Mouse (Mus musculus) cerebellum, postnatal 25 days (tissue): ENCODE results near the gene Dcp1b.

ENCODE experiments used
- DNase-seq, 2 experiments: peaks; one replicate each; pipeline ENCODE4 v3.0.0; 2021; ENCODE audit warnings: mixed read lengths in 2 of 2

The Dcp1b gene

DNA sequence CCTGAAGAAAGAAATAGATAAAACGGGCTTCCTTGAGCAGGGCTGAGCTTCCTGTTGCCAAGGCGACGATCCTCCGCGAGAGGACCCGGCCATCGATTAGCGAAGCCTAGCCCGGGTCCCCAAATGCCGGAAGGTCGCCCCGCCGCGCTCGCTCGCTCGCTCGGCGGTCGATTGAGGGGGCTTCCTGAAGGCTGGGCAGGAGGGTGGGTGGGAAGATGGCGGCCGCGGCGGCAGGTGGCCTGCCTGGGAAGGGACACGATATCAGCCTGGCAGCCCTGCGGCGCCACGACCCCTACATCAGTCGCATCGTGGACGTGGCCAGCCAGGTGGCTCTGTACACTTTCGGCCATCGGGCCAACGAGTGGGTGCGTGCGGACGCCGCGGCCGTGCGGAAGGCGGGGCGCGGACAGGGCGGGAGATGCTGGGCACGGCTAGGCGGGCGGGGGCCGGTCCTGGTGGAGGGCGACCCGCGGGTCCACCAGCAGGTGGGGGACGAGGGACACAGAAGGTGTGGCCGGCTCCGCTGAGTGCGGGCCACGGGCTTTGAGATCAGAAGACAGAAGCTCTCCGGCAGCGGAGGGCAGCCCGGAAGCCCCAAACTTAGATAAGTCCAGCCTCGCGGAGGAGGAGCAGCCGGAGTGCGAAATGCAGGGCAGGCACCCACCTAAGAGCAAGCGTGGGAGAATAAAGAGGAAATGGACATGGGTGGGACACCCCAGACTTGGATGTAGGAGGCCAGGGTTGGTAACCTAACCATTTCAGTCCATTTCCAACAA, at the start of gene Dcp1b:
Dcp1b (plus strand) TSS at position 176 of the 776 bp plus-strand sequence.
- DNase-seq, result peak; percentile 91 to 95

DNA sequence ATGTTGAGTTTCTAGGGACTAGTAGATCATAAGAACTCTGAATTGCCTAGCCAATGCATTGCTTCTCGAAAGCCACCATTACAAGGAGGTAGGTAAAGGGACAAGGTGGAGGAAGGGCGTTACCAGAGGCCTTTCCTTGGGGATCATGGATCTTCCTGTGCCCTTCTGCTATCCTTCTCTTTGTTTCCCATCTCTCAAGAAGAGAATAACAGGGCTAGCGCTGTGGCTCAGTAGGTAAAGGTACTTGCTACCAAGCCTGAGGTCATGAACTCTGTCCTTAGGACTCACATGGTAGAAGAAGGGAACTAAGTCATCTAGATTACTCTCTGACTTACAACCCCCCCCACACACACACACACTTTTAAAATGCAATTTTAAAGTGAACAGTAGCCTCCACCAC, 48.1 kb upstream of the Dcp1b start:
- DNase-seq, result no peak

DNA sequence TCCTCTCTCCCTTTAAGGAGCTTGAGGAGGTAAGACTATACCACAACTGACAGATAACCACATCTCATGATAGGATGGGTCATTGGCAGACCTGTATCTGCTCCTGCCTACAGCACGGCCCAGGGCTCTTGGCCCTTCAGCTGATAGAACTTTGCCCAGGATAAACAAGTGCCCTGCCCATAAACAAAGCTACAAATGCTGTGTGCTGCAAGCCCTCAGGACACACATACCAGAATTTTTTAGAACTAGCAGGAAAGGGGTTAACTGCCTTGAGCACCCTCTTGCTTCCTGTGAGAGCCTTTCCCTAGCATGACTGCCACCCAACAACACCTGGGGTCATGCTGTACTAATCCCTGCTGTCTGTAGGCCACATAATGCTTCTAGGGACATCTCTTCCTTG, 47.0 kb upstream of the Dcp1b start:
- DNase-seq, result no peak

DNA sequence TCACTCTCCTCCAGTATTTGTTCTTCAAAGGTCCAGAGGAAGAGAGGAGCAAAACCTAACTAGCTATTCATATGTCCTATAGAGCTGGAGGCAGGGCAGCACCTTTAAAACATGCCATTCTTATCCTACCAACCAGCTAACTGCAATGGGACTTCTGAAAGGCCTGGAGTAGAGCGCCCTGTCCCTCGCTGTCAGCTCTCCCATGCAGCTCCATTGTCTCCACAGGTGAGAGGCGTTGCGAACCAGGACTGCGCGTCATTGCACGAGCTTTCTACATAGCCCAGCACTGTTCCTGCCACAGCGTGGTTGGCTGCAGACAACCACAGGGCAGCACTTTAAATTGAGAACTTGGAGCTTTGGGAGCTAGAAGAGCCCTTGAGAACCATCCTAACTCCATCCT, 46.5 kb upstream of the Dcp1b start:
- no peak for DNase-seq

DNA sequence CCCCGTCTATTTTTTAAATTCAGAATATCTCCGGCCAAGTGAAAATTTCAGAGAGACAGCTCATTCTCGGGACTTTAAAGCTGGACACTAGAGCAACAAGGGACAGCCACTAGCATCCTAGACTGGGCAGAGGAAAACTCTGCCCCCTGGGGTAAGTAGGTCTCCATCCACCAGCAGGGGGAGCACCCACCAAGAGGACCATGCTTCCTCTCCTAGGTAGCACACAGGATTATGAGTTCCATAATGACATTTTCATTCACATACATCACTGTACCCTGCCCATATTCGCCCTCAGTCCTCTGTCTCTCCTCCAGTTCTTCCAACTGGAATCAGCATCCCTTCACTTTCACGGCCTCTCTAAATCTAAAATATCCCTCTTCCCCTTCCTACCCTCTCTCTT, 45.4 kb upstream of the Dcp1b start:
- DNase-seq, result peak in 1 of 2 experiments; percentile 63

DNA sequence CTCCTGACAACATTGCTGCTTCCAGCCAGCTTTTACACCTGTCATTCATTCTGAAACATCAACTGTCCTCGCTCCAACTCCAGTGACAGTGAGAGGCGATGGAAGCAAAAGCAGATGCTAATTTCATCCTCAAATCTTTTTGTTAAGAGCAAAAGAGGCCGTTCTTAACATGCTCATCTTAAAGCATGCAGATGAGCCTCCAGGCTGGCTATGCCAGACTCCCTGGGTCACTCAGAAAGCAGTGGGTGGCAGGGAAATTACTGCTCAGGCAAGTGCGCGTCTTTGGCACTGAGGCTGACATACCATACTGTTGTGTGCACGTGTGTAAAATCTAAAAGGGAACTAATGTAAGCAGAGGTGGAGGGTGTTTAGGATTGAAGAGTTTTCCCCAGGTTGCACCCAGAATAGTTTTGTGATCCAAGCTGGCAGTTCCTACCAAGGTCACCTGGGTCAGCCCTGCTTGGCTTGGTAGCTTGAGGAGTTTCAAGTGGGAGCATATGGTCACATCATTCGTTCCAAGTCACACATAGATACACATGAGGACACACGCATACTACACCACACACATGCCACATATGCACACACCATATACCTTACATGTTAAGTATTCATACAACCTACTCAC, 42.8 kb upstream of the Dcp1b start:
- no peak for DNase-seq

DNA sequence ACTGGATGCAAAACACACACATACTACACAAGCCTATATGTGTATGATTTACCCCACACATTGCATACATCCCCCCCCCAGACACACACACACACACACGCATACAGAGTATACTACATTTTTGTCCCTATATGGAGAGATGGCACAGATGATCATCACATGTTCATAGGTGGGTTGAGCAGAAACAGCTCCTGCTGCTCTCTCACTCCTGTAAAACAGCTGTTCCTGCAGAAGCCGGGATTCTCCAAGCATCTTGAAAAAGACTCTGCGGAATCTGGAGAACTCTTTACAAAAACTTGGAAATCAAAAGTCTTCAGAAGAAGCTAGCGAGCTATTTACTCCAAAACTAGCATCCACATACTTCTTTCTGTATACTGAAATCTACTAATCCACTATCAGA, 42.2 kb upstream of the Dcp1b start:
- DNase-seq, result no peak

DNA sequence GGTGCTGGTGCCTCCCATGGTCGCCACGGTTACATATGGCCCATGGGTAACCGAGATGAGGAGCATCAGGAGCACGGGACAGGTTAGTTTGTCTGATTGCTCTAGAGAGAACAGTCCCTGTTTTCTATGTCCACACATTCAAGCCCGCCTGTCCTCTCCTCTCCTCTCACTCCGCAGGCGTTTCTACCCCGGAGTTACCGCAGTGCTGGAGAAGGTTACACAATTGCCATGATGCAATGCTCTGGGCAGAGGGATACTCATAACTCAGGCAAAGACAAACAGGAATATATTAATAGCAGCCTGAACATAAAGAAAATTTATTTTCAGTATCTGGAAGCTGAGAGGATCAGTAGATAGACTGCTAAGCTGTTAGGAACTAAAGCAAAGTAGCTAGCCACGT, 37.3 kb upstream of the Dcp1b start:
- no peak for DNase-seq

DNA sequence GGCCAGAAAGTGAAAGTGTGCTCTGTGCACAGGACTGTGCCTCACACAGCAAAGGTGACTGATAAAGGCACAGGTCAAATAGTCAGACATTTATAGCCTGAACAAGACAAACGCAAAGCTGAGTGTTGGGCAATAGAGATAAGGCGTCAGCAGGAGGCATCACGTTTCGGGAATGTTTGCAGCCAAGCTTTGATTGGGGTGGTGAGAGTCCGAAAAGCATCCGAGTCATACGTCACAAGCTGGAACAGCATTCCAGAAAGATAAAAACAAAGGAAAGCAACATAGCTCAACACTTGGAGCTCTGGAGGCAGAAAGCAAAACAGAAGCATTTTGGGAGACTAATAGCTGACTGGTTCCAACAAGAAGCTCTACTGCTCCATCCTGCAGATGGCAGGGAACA, 35.5 kb upstream of the Dcp1b start:
- no peak for DNase-seq

DNA sequence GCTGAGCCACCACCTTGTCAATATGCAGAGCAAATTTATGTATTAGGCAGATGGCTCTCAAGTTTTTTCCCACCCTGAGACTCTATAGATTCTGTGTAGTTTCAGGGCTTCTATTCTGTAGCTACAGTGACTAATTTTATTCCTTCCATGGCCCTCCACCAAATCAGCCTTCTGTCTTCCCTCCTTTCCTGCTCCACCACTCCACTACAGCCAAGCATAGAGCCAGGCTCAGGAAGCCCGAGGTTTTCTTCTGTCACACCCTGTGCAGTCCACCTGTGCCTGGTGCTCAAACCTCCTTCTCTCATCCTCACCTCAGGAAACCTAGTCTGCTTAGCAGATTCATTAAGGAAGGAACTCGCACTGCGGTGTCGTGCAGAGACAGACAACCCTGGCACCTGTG, 29.9 kb upstream of the Dcp1b start:
- DNase-seq, result no peak

DNA sequence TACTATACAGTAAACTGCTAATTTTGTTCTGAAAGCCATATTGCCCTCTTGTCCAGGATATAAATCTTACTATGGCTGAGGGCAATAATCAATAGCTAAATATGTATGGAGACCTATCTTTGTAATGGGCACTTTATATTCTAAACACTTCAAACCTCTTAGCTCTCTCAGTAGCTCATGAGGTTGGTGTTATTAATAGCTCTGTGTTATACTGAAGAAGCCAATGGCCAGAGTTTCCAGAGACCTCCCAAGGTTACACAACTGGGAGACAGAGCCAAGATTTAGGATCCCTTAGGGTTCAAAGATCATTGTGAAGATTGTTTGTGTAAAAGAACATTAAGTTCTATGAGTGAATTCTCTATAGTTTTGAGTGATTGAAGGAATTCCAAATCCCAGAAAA, 9.4 kb upstream of the Dcp1b start:
- DNase-seq, result no peak

DNA sequence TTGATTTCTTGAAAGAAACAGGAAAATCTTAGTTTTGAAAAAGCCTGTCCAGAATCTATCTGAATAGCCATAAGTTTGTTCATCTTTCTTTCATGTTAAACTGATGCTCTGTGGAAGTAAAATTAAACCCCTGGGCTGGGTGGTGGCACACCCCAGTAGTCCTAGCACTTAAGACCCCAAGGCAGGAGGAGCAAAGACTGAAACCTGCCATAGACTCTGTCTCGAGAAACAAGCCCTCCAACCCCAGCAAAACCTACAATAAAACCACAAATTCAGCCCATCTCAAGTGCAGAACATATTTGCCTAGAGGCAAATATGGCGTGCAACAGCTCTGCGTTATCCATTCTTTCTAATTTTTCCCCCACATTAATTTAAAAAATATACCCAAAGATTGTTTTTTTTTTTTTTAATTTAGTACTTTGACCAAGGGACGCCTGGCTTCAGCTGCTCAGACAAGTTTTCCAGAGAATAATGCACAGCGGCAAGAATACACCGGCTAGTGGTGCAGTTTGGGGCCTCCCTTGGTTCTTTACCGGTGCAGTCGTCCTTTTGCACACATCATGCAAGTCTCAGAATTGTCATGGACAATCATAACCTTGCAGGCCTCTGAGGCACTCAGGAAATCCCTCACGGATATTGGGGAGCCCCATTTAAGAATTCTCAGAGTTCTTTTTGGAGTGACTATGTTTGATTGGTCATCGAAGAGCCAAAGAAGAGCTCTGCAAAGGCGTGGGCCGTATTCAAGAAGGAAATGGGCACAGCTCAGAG, 562 bp upstream of the Dcp1b start:
- DNase-seq, result no peak

DNA sequence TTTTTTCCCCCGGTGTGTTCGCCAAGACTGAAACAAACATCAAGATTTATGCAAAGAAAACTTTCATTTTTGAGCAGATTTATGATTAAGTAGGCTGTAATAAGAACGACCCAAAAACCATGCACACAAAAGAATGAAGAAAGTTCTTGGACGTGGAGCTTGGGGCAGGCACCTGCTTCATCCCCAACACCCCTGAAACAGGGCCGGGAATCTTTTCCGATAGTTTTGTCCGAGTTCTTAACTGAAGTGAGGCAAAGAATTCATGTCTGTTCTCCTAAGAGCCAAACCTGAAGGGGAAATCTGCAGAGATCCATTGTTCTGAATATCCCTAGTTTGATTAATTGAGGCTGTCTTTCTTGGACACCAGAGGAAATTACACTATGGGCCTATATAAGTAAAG, 1.1 kb downstream of the Dcp1b start:
- no peak for DNase-seq

DNA sequence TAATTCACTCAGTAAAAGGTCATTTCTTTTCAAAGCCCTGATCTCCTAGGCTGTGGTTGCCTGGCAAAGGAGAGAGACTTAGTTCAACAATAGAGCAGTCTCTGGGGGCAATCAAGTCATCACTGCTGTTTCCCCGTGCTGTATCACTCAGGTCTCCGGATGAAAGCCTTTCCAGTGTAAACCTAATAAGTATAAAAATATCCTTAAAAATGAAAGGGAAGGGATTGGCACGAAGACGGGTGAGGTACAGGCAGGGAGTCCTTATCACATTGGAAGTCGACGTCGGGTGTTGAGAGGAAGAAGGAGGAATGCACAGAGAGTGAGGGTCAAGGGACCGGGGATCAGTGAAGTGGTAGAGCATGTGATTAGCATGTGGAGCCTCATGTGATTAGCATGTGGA, 2.0 kb downstream of the Dcp1b start:
- DNase-seq, result no peak

DNA sequence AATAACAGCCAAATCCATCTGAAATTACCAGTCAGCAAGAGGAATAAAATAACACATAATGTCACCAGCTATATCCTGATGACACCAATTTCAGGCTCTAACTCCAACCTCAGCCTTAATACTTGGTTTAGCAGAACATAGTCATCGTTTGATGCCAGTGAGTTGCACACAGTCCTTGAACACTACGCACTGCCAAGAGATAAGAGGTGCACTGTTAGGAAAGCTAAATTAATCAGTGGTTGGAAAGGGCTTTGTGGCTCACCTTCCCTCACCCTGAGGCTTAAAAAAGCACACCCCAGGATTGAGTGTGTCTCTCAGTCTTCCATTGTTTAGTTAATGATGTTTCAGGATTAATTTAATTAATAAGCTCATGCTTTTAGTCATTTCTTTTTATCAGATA, 5.1 kb downstream of the Dcp1b start:
- no peak for DNase-seq

DNA sequence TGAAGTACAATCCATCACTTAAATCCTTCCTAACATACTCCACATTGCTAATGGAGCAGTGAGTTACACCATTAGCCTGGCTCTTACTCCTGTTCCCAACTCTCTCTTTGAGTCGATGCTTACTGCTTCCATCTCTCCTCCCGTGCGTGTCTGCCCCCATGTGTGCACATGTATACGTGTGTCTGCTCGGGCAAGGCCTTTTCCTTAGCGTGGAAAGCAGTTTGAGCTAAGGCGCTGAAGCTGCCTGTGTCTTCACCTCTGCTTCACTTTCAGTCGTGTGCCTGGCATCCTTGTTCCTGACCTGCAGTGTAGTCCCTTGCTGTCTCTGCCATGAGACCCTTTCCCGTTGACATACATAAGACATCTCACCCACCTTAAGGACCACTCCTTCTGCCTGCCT, 7.2 kb downstream of the Dcp1b start:
- no peak for DNase-seq

DNA sequence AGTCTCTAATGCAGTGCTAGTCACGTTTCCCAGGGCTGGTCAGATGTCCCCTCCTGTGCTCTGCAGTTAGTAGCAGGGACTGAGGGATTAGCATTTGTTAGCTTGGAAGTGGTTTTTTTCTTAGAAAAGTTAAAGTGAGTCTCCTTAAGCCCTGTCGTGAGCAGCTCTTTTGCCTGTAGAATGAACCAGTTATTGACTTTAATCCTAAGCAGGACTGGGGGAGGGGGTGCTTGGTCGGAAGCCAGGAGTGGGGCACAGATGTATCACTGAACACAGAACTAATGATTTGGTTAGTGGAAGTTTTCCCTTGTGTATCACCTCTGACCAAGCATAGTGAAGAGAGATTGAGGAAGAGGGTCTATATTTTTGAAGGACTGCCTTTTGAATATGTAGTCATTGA, 8.7 kb downstream of the Dcp1b start:
- DNase-seq, result no peak

DNA sequence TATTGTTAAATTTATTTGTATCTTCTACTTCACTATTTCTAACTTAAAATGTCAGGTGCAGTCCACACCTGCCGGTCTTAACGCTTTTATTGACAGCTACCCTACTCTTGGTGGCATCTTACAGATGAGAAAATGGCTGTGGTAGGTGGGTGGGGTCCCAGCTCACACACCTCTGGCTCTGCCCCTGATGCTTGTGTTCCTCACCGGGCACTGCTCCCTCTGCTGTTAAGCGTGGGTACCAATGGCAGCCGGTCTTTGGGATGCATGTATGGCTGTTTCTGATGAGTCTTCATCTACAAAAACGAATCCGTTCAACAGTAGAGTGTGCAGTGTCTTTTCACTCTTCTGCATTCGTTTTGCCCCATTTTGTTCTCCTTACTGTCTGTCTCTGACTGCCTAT, 11.6 kb downstream of the Dcp1b start:
- DNase-seq, result peak; percentile 32 to 61

DNA sequence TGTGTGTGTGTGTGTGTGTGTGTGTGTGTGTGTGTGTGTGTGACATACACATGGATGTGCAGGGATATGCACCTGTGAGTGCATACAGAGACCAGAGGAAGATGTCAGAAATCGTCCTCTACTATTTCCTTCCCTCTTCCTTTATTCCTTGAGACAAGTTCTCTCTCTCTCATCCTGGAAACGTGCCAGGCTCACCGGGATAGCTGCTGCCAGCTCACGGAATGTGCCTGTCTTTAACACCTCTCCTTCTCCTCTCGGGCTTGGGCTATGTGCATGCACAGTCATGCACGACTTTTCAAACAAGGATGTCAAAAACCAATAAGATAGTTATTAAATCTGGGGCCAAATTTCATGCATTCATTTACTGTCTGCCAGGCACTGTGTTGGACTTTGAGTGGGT, 12.6 kb downstream of the Dcp1b start:
- DNase-seq, result peak; percentile 24 to 62

DNA sequence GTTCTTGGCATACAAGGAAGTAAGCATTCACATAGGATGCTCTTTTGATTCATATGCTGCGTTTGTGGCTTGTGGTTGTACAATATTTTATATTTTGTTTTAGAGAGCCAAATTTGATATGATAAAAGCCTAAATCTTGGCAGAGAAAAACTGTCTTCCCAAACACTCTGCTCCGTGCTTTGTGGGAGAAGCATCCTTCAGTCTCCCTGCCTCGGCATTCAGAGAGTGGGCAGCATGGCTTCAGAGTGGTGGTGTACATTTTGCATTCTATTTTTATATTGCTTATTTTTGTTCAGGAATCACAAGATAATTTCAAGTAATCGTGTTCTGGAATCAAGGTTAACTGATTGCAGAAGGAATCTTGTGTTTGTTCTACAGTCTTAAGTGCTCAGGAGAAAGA, 16.4 kb downstream of the Dcp1b start:
- DNase-seq, result no peak

DNA sequence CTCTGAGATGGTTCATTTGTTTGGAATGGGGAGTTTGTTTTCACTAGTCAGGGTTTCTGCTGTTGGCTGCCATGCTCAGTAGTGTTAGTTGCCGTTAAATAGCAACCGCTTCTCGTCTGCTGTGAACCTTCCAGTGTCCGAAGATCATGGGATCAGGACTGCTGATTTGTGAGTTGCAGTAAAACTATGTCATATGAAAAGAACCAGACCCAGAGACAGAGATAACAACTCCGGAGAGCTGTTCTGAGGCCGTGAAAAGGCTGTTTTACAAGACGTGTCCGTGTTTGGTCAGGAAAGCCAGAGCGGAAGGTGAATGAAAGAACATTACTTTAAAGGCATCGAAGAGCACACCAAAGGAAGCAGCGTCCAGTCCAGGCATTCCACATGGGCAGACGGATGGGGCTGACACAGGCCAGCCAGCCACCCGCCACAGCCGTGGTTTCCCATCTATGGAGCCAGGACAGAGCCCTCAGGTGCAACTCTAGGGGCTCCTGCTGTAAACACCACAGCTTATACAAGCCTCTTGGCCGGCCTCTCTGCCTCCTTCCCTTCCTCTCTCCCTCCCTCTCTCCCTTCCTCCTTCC, 18.6 kb downstream of the Dcp1b start:
- no peak for DNase-seq

DNA sequence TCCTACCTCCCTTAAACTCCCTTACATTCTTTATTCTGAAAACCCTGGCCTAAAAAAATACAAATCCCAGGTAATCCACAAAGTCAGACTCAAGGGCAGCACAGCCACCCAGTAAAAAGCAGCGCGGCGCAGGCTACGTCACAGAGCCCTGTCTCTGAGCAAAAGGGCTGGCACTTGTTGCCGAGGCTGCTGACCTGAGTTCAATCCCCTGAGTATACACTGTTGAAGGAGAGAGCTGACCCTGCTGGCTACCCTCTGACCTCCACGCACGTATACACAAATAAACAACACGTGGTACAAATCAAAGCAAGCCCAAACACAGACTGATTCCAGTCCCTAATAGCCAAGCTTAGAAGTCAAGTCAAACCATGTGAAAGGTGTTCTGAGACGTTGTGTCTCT, 19.1 kb downstream of the Dcp1b start:
- DNase-seq, result no peak

DNA sequence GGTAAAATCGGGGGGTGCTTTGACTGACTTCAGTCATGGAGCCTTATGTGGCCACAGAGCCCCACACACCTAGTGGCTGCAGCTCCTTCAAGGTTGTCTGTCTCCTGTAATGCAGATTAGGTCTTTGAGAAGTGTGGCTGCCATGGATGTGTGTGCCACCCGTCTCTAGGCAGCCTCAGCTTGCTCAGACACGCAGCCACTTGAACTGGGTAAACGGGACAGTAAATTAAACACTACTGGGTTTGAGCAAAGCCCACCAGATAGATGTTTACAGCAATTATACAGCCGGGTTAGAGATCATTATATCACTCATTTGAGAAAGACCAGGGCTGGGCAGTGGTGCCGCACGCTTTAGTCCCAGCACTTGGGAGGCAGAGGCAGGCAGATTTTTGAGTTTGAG, 19.5 kb downstream of the Dcp1b start:
- DNase-seq, result no peak
